Mouse (Mus musculus): ENCODE results near the gene Ubqln4. TPM values are rescaled to one million over a fixed set of nuclear protein-coding genes. Genes with fewer than 3 reads are reported as not detected.

Gene Ubqln4
- total and polyA plus RNA-seq, 3 experiments: 22.8 to 62.2 (median 39.6) TPM

- Histone ChIP-seq H3K4me3 (replicated peaks in 1 of 3; ENCODE audit: low read depth in 2 of 3, low read length in 2 of 3, poor library complexity in 1 of 3) (peak overlapping the region in 1 of 3 experiments; percentile 16), H3K27me3 (replicated peaks) (peaks cover 10% of the 10 kb centered on the region), H3K9ac (ENCODE audit: insufficient read depth, low read depth) (no peak overlapping the region), H3K79me2 (replicated peaks; ENCODE audit: control insufficient read depth, extremely low read depth, insufficient read depth, poor library complexity, severe bottlenecking) (no peaks in the 10 kb centered on the region), H3K36me3 (replicated peaks in 1 of 2; ENCODE audit: control insufficient read depth in 1 of 2, insufficient read depth in 1 of 2, low read length in 1 of 2) (no peaks in the 10 kb centered on the region), H3K27ac (ENCODE audit: insufficient read depth, low read depth) (peak overlapping the region; percentile 86), H3K4me1 (ENCODE audit: control insufficient read depth in 1 of 2, insufficient read depth in 2 of 2) (peaks cover 31 to 72% of the 10 kb centered on the region in 2 experiments), H3K9me3 (replicated peaks; ENCODE audit: low read length) (no peaks in the 10 kb centered on the region), H3K4me2 (ENCODE audit: insufficient read depth, low read depth, poor library complexity, severe bottlenecking) (peak overlapping the region; percentile 77)
- in situ Hi-C loops (cut with MboI; ENCODE audit: low pct_ligation_motif_present, low pct_unique_long_range_greater_than_20kb, low sequenced_read_pairs): no loop called here
- no peak for DNase-seq (ENCODE audit: extremely low read depth)
- no peak for TF ChIP-seq ELF1 (IDR thresholded peaks at IDR 0.05; ENCODE audit: low read depth, low read length)
- dilution Hi-C loops (cut with MboI; ENCODE audit: extremely low pct_ligation_motif_present, extremely low pct_unique_long_range_greater_than_20kb, low sequenced_read_pairs): no loop called here
Measured at GRCm38 (mm10) chr3:88512896-88513545, 40.5 kb upstream of the Ubqln4 start.

DNA sequence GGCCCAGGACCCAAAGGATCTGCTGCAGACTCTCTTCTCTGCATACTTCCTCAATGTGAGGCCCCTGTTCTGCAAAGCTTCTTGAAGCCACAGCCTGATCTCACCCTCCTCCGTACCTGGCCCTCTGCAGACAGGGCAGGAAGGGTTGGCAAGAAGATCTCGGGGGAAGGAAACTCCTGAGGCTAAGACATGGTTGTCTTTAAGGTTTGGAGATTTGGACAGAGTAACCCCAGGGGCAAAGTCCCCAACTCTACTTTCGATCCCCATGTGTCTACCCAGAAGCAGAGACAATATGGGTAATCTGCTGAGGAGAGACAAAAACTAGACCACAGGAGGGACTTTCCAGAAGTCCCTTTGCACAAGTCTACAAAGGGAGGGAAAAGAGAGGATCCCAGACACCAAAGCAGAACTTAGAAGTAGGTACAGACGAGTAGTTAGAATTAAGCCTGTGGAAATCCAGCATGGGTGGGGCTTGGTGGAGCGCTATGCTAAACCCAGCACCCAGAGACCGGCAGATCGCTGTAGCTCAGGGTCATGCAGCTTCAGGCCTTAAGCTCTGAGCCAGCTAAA is 39.9 kb upstream of the Ubqln4 start:
- H3K79me2 ChIP-seq (replicated peaks; ENCODE audit: control insufficient read depth, extremely low read depth, insufficient read depth, poor library complexity, severe bottlenecking): no peaks in the 10 kb centered on the region
- in situ Hi-C loops (cut with MboI; ENCODE audit: low pct_ligation_motif_present, low pct_unique_long_range_greater_than_20kb, low sequenced_read_pairs) (no loop called here), dilution Hi-C loops (cut with MboI; ENCODE audit: extremely low pct_ligation_motif_present, extremely low pct_unique_long_range_greater_than_20kb, low sequenced_read_pairs) (no loop called here)
- H3K4me2 ChIP-seq (ENCODE audit: insufficient read depth, low read depth, poor library complexity, severe bottlenecking): peak overlapping the region; percentile 77
- peaks cover 13% of the 10 kb centered on the region for H3K27me3 ChIP-seq (replicated peaks)
- H3K9ac ChIP-seq (ENCODE audit: insufficient read depth, low read depth): peak overlapping the region; percentile 40
- DNase-seq (ENCODE audit: extremely low read depth): peak; percentile 76
- H3K36me3 ChIP-seq (replicated peaks in 1 of 2; ENCODE audit: control insufficient read depth in 1 of 2, insufficient read depth in 1 of 2, low read length in 1 of 2): no peaks in the 10 kb centered on the region
- H3K9me3 ChIP-seq (replicated peaks; ENCODE audit: low read length): no peaks in the 10 kb centered on the region
- H3K4me1 ChIP-seq (ENCODE audit: control insufficient read depth in 1 of 2, insufficient read depth in 2 of 2): peaks cover 31 to 67% of the 10 kb centered on the region in 2 experiments
- H3K4me3 ChIP-seq (replicated peaks in 1 of 3; ENCODE audit: low read depth in 2 of 3, low read length in 2 of 3, poor library complexity in 1 of 3): peak overlapping the region in 1 of 3 experiments; percentile 14
- peak overlapping the region; percentile 86 for H3K27ac ChIP-seq (ENCODE audit: insufficient read depth, low read depth)
- TF ChIP-seq JUND (conservative IDR thresholded peaks at IDR 0.05; ENCODE audit: low read depth, low read length): no peak
- no peak for TF ChIP-seq CTCF (conservative IDR thresholded peaks at IDR 0.05 in 1 of 2, IDR thresholded peaks at IDR 0.05 in 1 of 2; ENCODE audit: low read depth in 2 of 2, low read length in 2 of 2)
- TF ChIP-seq ELF1 (IDR thresholded peaks at IDR 0.05; ENCODE audit: low read depth, low read length): peak; percentile 61
- peak; percentile 26; the same call in 1 of the 2 replicates for TF ChIP-seq BHLHE40 (IDR thresholded peaks at IDR 0.05; ENCODE audit: low read depth, low read length)
- 0 out of 2 replicates have a peak, but pooled peaks have one; percentile 4 for TF ChIP-seq MXI1 (IDR thresholded peaks at IDR 0.05; ENCODE audit: low read depth, low read length)
- TF ChIP-seq RCOR1 (conservative IDR thresholded peaks at IDR 0.05; ENCODE audit: low read depth, low read length): no peak
- TF ChIP-seq GABPA (IDR thresholded peaks at IDR 0.05; ENCODE audit: insufficient replicate concordance, low read depth, low read length): no peak
- no peak for TF ChIP-seq USF1 (IDR thresholded peaks at IDR 0.05; ENCODE audit: low read depth, low read length)
- TF ChIP-seq PAX5 (IDR thresholded peaks at IDR 0.05; ENCODE audit: low read length): no peak
- peak; percentile 5; the same call in 1 of the 2 replicates for TF ChIP-seq MAFK (IDR thresholded peaks at IDR 0.05; ENCODE audit: insufficient replicate concordance, low read length)
- TF ChIP-seq MAZ (IDR thresholded peaks at IDR 0.05; ENCODE audit: low read depth, low read length): no peak
- peak; percentile 30; the same call in 1 of the 2 replicates for TF ChIP-seq TCF12 (IDR thresholded peaks at IDR 0.05; ENCODE audit: low read depth, low read length)
- no peak; the same call in 1 of the 2 replicates for TF ChIP-seq HCFC1 (IDR thresholded peaks at IDR 0.05; ENCODE audit: low read depth, low read length)
- no peak for TF ChIP-seq POLR2AphosphoS2 (IDR thresholded peaks at IDR 0.05; ENCODE audit: low read depth, low read length)
- TF ChIP-seq POLR2A (IDR thresholded peaks at IDR 0.05; ENCODE audit: low read depth, low read length): peak; percentile 42; the same call in 1 of the 2 replicates
- TF ChIP-seq ZKSCAN1 (IDR thresholded peaks at IDR 0.05; ENCODE audit: borderline replicate concordance, low read depth, low read length): no peak
- TF ChIP-seq ETS1 (conservative IDR thresholded peaks at IDR 0.05; ENCODE audit: low read depth, low read length): peak; percentile 75
- no peak for TF ChIP-seq TBP (conservative IDR thresholded peaks at IDR 0.05; ENCODE audit: low read depth, low read length)
- TF ChIP-seq E2F4 (IDR thresholded peaks at IDR 0.05; ENCODE audit: insufficient replicate concordance, low read depth, low read length): no peak
- TF ChIP-seq SMC3 (IDR thresholded peaks at IDR 0.05; ENCODE audit: low read depth, low read length): no peak
- TF ChIP-seq EP300 (IDR thresholded peaks at IDR 0.05; ENCODE audit: low read length): peak; percentile 60
- peak; percentile 57; the same call in 1 of the 2 replicates for TF ChIP-seq MAX (IDR thresholded peaks at IDR 0.05; ENCODE audit: low read length)
- no peak for TF ChIP-seq ZMIZ1 (IDR thresholded peaks at IDR 0.05; ENCODE audit: low read depth, low read length)
- no peak for TF ChIP-seq MEF2A (IDR thresholded peaks at IDR 0.05; ENCODE audit: borderline replicate concordance, low read depth, low read length)
- TF ChIP-seq IRF4 (IDR thresholded peaks at IDR 0.05; ENCODE audit: low read depth, low read length): peak; percentile 31; the same call in 1 of the 2 replicates
- no peak for TF ChIP-seq RAD21 (IDR thresholded peaks at IDR 0.05; ENCODE audit: low read depth, low read length)
- TF ChIP-seq ZNF384 (IDR thresholded peaks at IDR 0.05; ENCODE audit: low read depth, low read length): no peak
- no peak for TF ChIP-seq KAT2A (IDR thresholded peaks at IDR 0.05; ENCODE audit: insufficient replicate concordance, low read length)
- TF ChIP-seq MYC (IDR thresholded peaks at IDR 0.05; ENCODE audit: low read depth, low read length): no peak
- TF ChIP-seq NELFE (IDR thresholded peaks at IDR 0.05; ENCODE audit: low read depth, low read length): no peak
- no peak for TF ChIP-seq JUN (IDR thresholded peaks at IDR 0.05; ENCODE audit: insufficient read depth, low read depth, low read length)

All from CH12.LX (cell line).